Mouse (Mus musculus): ENCODE results near the gene Cdh18. TPM values are rescaled to one million over a fixed set of nuclear protein-coding genes. Genes with fewer than 3 reads are reported as not detected.

Gene Cdh18
- total RNA-seq, 2 experiments from 2014 or later, result 1.9 TPM

DNA sequence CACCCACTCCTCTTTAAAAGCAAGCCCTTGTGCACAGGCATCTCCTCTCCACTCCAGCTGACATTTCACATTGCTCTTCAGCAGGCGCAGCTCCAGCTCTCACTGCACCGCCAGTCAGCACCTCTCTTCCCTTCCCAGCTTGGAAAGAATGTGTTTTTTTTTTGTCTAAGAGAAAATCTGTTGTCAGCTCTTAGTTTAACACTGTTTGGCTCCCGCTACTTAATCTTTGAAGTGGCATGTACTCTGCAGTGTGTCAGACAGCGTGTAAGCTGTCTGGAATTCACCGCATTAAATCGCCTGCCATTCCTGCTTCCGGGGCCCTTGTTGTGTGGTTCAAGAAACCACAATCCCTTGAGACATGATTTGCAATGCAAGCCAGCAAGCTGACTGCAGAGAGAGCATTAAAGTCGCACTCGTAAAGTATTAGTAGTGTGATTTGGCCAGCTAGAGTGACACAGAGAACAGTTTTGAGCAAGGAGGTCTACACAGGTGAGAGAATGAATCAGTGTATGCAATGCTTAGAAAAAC lies 903.3 kb downstream of the Cdh18 start:
- no peak for DNase-seq (ENCODE audit: low spot score in 2 of 2)

DNA sequence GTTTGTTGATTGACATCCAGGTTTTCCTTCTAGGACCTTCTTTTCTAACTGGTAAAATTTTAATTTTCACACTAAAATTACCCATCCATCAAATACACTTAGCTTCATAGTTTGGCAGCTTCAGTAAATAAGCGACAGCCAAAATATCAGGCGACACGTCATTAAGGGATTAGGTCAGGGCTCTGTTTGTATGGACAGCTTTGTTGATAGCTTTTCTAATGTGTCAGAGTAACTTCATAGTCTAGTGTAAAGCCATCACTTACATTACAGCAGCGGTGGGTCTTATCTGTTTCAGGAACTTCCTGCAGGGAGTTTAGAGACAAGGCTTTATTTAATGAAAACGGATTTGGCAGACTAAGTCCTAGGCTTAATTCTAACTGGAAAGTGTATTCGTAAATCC lies 904.5 kb downstream of the Cdh18 start:
- DNase-seq (ENCODE audit: low spot score in 2 of 2), result no peak

DNA sequence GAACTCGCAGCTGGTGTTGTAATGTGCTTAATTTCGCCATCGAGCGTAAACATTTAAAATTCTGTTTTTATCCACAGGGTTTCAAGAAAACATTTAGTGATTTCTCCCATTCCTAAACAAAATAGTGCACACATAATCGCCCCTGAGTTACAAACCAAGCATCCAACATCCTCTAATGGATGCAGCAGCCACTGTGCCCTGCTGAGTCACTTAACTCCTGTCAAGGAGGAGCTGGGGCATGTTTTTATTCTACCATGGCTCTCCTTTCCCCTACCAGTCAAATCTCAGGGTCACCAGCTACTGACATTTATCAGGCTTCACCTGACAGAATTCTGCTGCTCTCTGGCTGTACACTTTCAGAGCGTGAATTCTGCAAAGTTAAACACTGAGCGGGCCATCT lies 906.5 kb downstream of the Cdh18 start:
- no peak for DNase-seq (ENCODE audit: low spot score in 2 of 2)

DNA sequence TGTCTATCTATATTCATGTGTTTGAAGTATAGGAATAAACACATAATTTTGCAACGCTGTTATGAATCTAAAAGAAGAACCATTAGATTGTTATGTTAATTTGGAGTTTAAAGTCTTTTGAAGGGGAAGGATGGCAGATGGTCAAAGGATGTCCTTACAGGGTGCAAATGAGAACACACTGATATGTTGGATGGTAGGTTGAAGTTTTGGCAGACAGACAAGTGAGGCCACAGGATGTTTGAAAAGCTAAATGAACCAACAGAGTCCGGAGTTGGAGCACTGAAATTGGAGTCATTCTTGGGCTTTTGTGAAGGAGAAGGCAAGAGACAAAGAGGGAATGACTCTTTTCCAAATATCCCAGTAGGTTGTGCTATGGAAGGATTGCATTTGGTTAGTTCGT lies 908.6 kb downstream of the Cdh18 start:
- DNase-seq (ENCODE audit: low spot score in 2 of 2), result no peak

DNA sequence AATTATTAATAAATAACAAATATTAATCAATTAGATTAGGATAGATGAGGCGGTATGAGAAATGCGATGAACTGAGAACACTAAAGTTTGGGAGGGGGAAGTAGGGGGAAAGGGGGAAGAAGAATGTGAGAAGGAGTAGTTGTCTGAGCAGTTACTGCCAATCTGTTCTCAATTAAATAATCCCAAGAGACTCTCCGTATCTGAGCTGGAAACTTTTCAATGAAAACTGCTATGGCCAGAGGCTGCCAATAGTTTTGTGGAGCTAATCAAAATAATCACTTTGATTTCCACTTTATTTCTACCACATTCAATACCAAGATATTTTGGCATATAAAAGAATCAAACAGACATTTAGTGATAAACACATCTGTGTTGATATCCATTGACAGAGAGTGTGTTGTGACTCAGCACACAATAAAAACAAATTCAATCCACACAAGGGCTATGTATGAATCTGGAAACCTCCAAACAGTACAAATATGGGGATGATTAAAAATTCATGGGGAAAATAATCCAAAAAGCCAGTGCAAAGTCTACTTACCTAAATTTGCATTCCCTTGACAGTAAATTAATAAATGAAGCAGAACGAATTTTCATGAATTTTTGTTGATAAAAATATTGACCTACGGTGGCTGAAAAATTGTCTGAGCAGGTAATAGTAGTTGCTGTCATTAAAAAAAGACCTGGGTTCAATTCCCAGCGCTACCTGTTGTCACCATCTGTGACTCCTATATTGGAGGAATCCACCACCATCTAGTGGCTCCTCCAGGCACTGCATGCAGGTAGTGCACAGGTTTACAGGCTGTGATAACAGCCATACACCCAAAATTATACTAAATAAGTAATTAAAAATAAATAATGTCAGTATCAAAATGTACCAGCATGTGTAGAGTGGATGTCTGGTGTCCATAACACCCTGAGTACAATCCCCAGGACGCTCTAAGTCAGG lies 922.0 kb downstream of the Cdh18 start:
- DNase-seq (ENCODE audit: low spot score in 2 of 2), result no peak

DNA sequence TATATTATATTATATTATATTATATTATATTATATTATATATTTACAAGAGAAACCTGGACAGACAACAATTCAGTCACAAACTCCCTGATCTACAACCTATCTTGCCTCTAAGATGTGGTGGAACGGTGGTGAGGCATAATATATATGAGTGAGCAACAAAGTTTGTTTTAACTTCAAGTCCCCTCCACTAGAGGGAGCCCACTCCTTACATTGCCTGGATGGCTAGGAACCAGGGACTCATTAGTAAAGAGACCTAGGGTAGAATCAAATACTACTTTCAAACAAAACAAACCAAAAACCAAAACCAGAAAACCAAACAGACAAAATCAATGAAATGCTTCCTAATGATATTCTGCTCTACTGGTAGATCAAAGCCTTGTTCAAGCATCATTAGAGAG lies 937.5 kb downstream of the Cdh18 start:
- DNase-seq (ENCODE audit: low spot score in 2 of 2), result no peak

DNA sequence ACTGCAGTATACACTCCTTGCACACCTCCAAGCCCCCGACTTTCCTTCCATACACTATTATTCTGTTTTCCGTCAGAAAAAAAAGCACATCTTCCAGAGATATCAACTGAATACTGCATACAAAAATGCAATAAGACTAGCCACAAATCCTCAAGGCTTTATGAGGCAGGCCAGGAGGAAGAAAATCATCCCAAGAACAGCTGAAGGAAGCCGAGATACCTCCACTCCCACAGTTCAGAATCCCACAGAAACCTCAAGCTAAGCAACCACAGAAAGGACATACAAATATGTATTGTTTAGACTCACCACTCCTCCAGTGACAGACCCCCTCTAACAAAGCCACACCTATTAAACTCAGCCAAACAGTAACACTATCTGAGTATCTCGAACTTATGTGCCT lies 957.7 kb downstream of the Cdh18 start:
- DNase-seq (ENCODE audit: low spot score in 2 of 2), result no peak

DNA sequence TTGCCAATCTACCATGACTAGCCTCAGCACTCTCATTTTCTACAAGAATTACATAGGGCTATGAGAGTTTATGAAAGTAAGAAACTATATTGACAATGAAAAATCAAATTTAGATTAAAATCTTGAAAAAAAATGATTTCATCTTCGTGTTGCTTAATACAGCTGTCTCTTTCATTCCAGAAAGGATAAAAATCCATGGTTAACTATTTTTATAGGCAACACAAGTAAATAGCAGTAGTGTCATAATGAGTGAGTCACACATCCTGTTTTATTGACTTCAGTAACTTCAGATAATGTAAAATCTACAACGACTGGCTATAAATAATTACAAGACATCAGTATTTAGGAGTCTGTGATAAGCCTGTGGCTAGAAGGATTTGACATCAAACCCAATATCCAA lies 960.9 kb downstream of the Cdh18 start:
- no peak for DNase-seq (ENCODE audit: low spot score in 2 of 2)

DNA sequence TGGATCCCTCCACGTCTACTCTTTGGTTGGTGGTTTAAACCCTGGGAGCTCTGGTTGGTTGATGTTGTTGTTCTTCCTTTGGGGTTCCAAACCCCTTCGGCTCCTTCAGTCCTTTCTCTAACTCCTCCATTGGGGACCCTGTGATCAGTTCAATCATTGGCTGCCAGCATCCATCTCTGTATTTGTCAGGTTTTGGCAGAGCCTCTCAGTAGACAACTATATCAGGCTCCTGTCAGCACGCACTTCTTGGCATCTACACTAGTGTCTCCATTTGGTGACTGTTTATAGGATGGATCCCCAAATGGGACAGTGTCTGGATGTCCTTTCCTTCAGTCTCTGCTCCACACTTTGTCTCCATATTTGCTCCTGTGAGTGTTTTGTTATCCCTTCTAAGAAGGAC lies 967.0 kb downstream of the Cdh18 start:
- DNase-seq (ENCODE audit: low spot score in 2 of 2), result no peak

DNA sequence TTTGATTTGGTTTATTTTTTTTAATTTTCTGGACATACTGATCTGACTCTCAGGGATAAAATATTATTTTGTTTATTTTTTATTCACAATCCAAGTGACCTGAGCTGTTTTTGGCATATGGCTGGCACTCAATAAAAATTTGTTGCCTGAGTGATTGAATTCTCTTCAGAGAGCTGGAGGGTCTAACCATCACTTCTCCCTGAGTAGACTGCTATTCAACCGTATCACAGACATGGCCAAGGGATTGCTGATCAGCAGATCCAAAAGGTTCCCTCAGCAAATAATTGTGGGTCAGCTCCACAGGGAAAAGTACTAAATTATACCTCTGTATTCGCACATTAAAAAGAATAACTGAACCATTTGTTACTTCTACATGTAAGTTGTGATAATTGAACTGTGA lies 969.3 kb downstream of the Cdh18 start:
- no peak for DNase-seq (ENCODE audit: low spot score in 2 of 2)
